Mouse (Mus musculus): ENCODE results near the gene Chd6. TPM values are rescaled to one million over a fixed set of nuclear protein-coding genes. Genes with fewer than 3 reads are reported as not detected.
"Not testable (repeated sequence)": the region's sequence is repeated elsewhere in the genome, so short reads cannot be mapped to it uniquely, and the experiment has no call there.

The Chd6 gene
- polyA plus RNA-seq, 1 experiment, result 22.2 TPM

- H3K27ac ChIP-seq (ENCODE audit: control insufficient read depth, insufficient read depth, low read depth, low read length, poor library complexity), result no peak overlapping the region
- H3K4me1 ChIP-seq (ENCODE audit: control insufficient read depth, insufficient read depth, low read length), result no peaks in the 10 kb centered on the region; the same call in 1 of the 2 replicates
- WGBS, result 58% methylated on average over 1 of the region's 1 CpGs
- TF ChIP-seq CTCF (IDR thresholded peaks at IDR 0.05; ENCODE audit: control insufficient read depth, insufficient read depth, low read length) (no peak), POLR2A (IDR thresholded peaks at IDR 0.05; ENCODE audit: borderline replicate concordance, control insufficient read depth, low read depth, low read length) (no peak)
- no peak overlapping the region for H3K4me3 ChIP-seq (replicated peaks; ENCODE audit: control insufficient read depth, low read depth, low read length)
Measured at GRCm38 (mm10) chr2:160962149-160962548, 146.7 kb downstream of the Chd6 start.

GRCm38 (mm10) chr2:160960956-160961646 is 147.8 kb downstream of the Chd6 start:
- Histone ChIP-seq H3K4me1 (ENCODE audit: control insufficient read depth, insufficient read depth, low read length) (no peaks in the 10 kb centered on the region; the same call in 1 of the 2 replicates), H3K4me3 (replicated peaks; ENCODE audit: control insufficient read depth, low read depth, low read length) (no peak overlapping the region), H3K27ac (ENCODE audit: control insufficient read depth, insufficient read depth, low read depth, low read length, poor library complexity) (no peak overlapping the region)
- WGBS, result 67% methylated on average over 6 of the region's 6 CpGs
- no peak for TF ChIP-seq CTCF (IDR thresholded peaks at IDR 0.05; ENCODE audit: control insufficient read depth, insufficient read depth, low read length)
- no peak for TF ChIP-seq POLR2A (IDR thresholded peaks at IDR 0.05; ENCODE audit: borderline replicate concordance, control insufficient read depth, low read depth, low read length)

GRCm38 (mm10) chr2:160959901-160960300 is 149.0 kb downstream of the Chd6 start:
- TF ChIP-seq POLR2A (IDR thresholded peaks at IDR 0.05; ENCODE audit: borderline replicate concordance, control insufficient read depth, low read depth, low read length), result no peak
- no peak overlapping the region for H3K4me3 ChIP-seq (replicated peaks; ENCODE audit: control insufficient read depth, low read depth, low read length)
- H3K27ac ChIP-seq (ENCODE audit: control insufficient read depth, insufficient read depth, low read depth, low read length, poor library complexity), result no peak overlapping the region
- 94% methylated on average over 5 of the region's 5 CpGs for WGBS
- H3K4me1 ChIP-seq (ENCODE audit: control insufficient read depth, insufficient read depth, low read length), result no peaks in the 10 kb centered on the region; the same call in 1 of the 2 replicates

- 0 out of 2 replicates have a peak, but pooled peaks have one; percentile 17 for TF ChIP-seq CTCF (IDR thresholded peaks at IDR 0.05; ENCODE audit: control insufficient read depth, insufficient read depth, low read length)
- no peak for TF ChIP-seq POLR2A (IDR thresholded peaks at IDR 0.05; ENCODE audit: borderline replicate concordance, control insufficient read depth, low read depth, low read length)
- no peak overlapping the region for H3K27ac ChIP-seq (ENCODE audit: control insufficient read depth, insufficient read depth, low read depth, low read length, poor library complexity)
- no peak overlapping the region for H3K4me3 ChIP-seq (replicated peaks; ENCODE audit: control insufficient read depth, low read depth, low read length)
- H3K4me1 ChIP-seq (ENCODE audit: control insufficient read depth, insufficient read depth, low read length), result no peaks in the 10 kb centered on the region; the same call in 1 of the 2 replicates
- WGBS, result 92% methylated on average over 5 of the region's 5 CpGs
Measured at GRCm38 (mm10) chr2:160958737-160959136, 150.1 kb downstream of the Chd6 start.

GRCm38 (mm10) chr2:160957801-160958200 is 151.1 kb downstream of the Chd6 start:
- H3K4me3 ChIP-seq (replicated peaks; ENCODE audit: control insufficient read depth, low read depth, low read length); H3K4me1 ChIP-seq (ENCODE audit: control insufficient read depth, insufficient read depth, low read length); H3K27ac ChIP-seq (ENCODE audit: control insufficient read depth, insufficient read depth, low read depth, low read length, poor library complexity): not testable (repeated sequence)

- not testable (repeated sequence) for H3K27ac ChIP-seq (ENCODE audit: control insufficient read depth, insufficient read depth, low read depth, low read length, poor library complexity); H3K4me1 ChIP-seq (ENCODE audit: control insufficient read depth, insufficient read depth, low read length); H3K4me3 ChIP-seq (replicated peaks; ENCODE audit: control insufficient read depth, low read depth, low read length)
Measured at GRCm38 (mm10) chr2:160957307-160957706, 151.6 kb downstream of the Chd6 start.

GRCm38 (mm10) chr2:160955331-160955730 is 153.5 kb downstream of the Chd6 start:
- TF ChIP-seq POLR2A (IDR thresholded peaks at IDR 0.05; ENCODE audit: borderline replicate concordance, control insufficient read depth, low read depth, low read length), result no peak
- no peak for TF ChIP-seq CTCF (IDR thresholded peaks at IDR 0.05; ENCODE audit: control insufficient read depth, insufficient read depth, low read length)
- Histone ChIP-seq H3K4me3 (replicated peaks; ENCODE audit: control insufficient read depth, low read depth, low read length) (no peak overlapping the region), H3K27ac (ENCODE audit: control insufficient read depth, insufficient read depth, low read depth, low read length, poor library complexity) (no peak overlapping the region), H3K4me1 (ENCODE audit: control insufficient read depth, insufficient read depth, low read length) (no peaks in the 10 kb centered on the region)
- 84% methylated on average over 7 of the region's 7 CpGs for WGBS

GRCm38 (mm10) chr2:160954541-160954940 is 154.3 kb downstream of the Chd6 start:
- Histone ChIP-seq H3K4me1 (ENCODE audit: control insufficient read depth, insufficient read depth, low read length) (no peaks in the 10 kb centered on the region), H3K4me3 (replicated peaks; ENCODE audit: control insufficient read depth, low read depth, low read length) (no peak overlapping the region), H3K27ac (ENCODE audit: control insufficient read depth, insufficient read depth, low read depth, low read length, poor library complexity) (no peak overlapping the region)
- 73% methylated on average over 3 of the region's 3 CpGs for WGBS
- TF ChIP-seq CTCF (IDR thresholded peaks at IDR 0.05; ENCODE audit: control insufficient read depth, insufficient read depth, low read length), result no peak
- TF ChIP-seq POLR2A (IDR thresholded peaks at IDR 0.05; ENCODE audit: borderline replicate concordance, control insufficient read depth, low read depth, low read length), result no peak

- Histone ChIP-seq H3K4me1 (ENCODE audit: control insufficient read depth, insufficient read depth, low read length) (no peaks in the 10 kb centered on the region), H3K27ac (ENCODE audit: control insufficient read depth, insufficient read depth, low read depth, low read length, poor library complexity) (no peak overlapping the region), H3K4me3 (replicated peaks; ENCODE audit: control insufficient read depth, low read depth, low read length) (no peak overlapping the region)
- TF ChIP-seq CTCF (IDR thresholded peaks at IDR 0.05; ENCODE audit: control insufficient read depth, insufficient read depth, low read length) (no peak), POLR2A (IDR thresholded peaks at IDR 0.05; ENCODE audit: borderline replicate concordance, control insufficient read depth, low read depth, low read length) (no peak)
- WGBS, result 48% methylated on average over 7 of the region's 7 CpGs
Measured at GRCm38 (mm10) chr2:160953131-160953873, 155.6 kb downstream of the Chd6 start.

Data from bone marrow, adult 2 months (tissue).